Mouse (Mus musculus): ENCODE results near the gene Trio. TPM values are rescaled to one million over a fixed set of nuclear protein-coding genes. Genes with fewer than 3 reads are reported as not detected.

Trio gene
- polyA plus RNA-seq, 1 experiment from 2014 or later, result 5.1 TPM

- Histone ChIP-seq H3K27ac (ENCODE audit: low read depth) (no peak overlapping the region), H3K36me3 (replicated peaks; ENCODE audit: insufficient read depth, low read length) (peaks cover 20% of the 10 kb centered on the region)
- ATAC-seq, result no peak
These were observed 265.8 kb downstream of the Trio start for GRCm38 (mm10) chr15:27759890-27760289.

GRCm38 (mm10) chr15:27758680-27759079 is 267.0 kb downstream of the Trio start:
- no peak for DNase-seq
- 68% methylated on average over 6 of the region's 6 CpGs for WGBS (ENCODE audit: insufficient replicate concordance)
- H3K4me1 ChIP-seq (ENCODE audit: insufficient read depth), result no peaks in the 10 kb centered on the region
- peak overlapping the region; percentile 26; the same call in 1 of the 2 replicates for H3K27ac ChIP-seq (ENCODE audit: low read depth)
- no peaks in the 10 kb centered on the region for H3K9me3 ChIP-seq (ENCODE audit: low read length)
- H3K4me3 ChIP-seq (ENCODE audit: low read depth, low read length), result no peak overlapping the region
- no peaks in the 10 kb centered on the region for H3K27me3 ChIP-seq (ENCODE audit: insufficient read depth, low read length)
- H3K9ac ChIP-seq (replicated peaks), result no peak overlapping the region
- no peak for TF ChIP-seq EP300 (IDR thresholded peaks at IDR 0.05; ENCODE audit: low read depth)
- no peak for TF ChIP-seq CTCF (IDR thresholded peaks at IDR 0.05; ENCODE audit: low read depth)
- ATAC-seq, result no peak
- H3K36me3 ChIP-seq (replicated peaks; ENCODE audit: insufficient read depth, low read length), result peaks cover 26% of the 10 kb centered on the region
- H3K4me2 ChIP-seq (ENCODE audit: low read depth, low read length), result no peak overlapping the region

More at GRCm38 (mm10) chr15:27759890-27760289, 265.8 kb downstream of the Trio start:
- H3K4me3 ChIP-seq (ENCODE audit: low read depth, low read length), result no peak overlapping the region
- no peaks in the 10 kb centered on the region for H3K4me1 ChIP-seq (ENCODE audit: insufficient read depth)
- H3K27me3 ChIP-seq (ENCODE audit: insufficient read depth, low read length), result no peaks in the 10 kb centered on the region
- 82% methylated on average over 5 of the region's 5 CpGs for WGBS (ENCODE audit: insufficient replicate concordance)
- no peaks in the 10 kb centered on the region for H3K9me3 ChIP-seq (ENCODE audit: low read length)
- no peak overlapping the region for H3K4me2 ChIP-seq (ENCODE audit: low read depth, low read length)
- H3K9ac ChIP-seq (replicated peaks), result no peak overlapping the region
- DNase-seq, result no peak
- TF ChIP-seq CTCF (IDR thresholded peaks at IDR 0.05; ENCODE audit: low read depth) (no peak), EP300 (IDR thresholded peaks at IDR 0.05; ENCODE audit: low read depth) (no peak)

GRCm38 (mm10) chr15:27756426-27756825 is 269.2 kb downstream of the Trio start:
- WGBS (ENCODE audit: insufficient replicate concordance), result 88% methylated on average over 11 of the region's 11 CpGs
- H3K4me2 ChIP-seq (ENCODE audit: low read depth, low read length), result no peak overlapping the region
- H3K9me3 ChIP-seq (ENCODE audit: low read length), result no peaks in the 10 kb centered on the region
- no peak overlapping the region for H3K27ac ChIP-seq (ENCODE audit: low read depth)
- no peak overlapping the region for H3K9ac ChIP-seq (replicated peaks)
- H3K4me1 ChIP-seq (ENCODE audit: insufficient read depth), result no peaks in the 10 kb centered on the region
- no peaks in the 10 kb centered on the region for H3K27me3 ChIP-seq (ENCODE audit: insufficient read depth, low read length)
- no peak overlapping the region for H3K4me3 ChIP-seq (ENCODE audit: low read depth, low read length)
- H3K36me3 ChIP-seq (replicated peaks; ENCODE audit: insufficient read depth, low read length), result peaks cover 28% of the 10 kb centered on the region
- no peak for DNase-seq
- no peak for ATAC-seq
- no peak for TF ChIP-seq CTCF (IDR thresholded peaks at IDR 0.05; ENCODE audit: low read depth)
- TF ChIP-seq EP300 (IDR thresholded peaks at IDR 0.05; ENCODE audit: low read depth), result no peak

- H3K9ac ChIP-seq (replicated peaks), result no peak overlapping the region
- H3K36me3 ChIP-seq (replicated peaks; ENCODE audit: insufficient read depth, low read length), result peaks cover 28% of the 10 kb centered on the region
- no peak overlapping the region for H3K27ac ChIP-seq (ENCODE audit: low read depth)
- no peak overlapping the region for H3K4me3 ChIP-seq (ENCODE audit: low read depth, low read length)
- no peak for ATAC-seq
- TF ChIP-seq EP300 (IDR thresholded peaks at IDR 0.05; ENCODE audit: low read depth) (no peak), CTCF (IDR thresholded peaks at IDR 0.05; ENCODE audit: low read depth) (0 out of 2 replicates have a peak, but pooled peaks have one; percentile 8)
- H3K4me1 ChIP-seq (ENCODE audit: insufficient read depth), result no peaks in the 10 kb centered on the region
- no peak for DNase-seq
- 73% methylated on average over 7 of the region's 7 CpGs for WGBS (ENCODE audit: insufficient replicate concordance)
- no peaks in the 10 kb centered on the region for H3K27me3 ChIP-seq (ENCODE audit: insufficient read depth, low read length)
- H3K9me3 ChIP-seq (ENCODE audit: low read length), result no peaks in the 10 kb centered on the region
- no peak overlapping the region for H3K4me2 ChIP-seq (ENCODE audit: low read depth, low read length)
These were observed 270.9 kb downstream of the Trio start for GRCm38 (mm10) chr15:27754571-27755260.

DNA sequence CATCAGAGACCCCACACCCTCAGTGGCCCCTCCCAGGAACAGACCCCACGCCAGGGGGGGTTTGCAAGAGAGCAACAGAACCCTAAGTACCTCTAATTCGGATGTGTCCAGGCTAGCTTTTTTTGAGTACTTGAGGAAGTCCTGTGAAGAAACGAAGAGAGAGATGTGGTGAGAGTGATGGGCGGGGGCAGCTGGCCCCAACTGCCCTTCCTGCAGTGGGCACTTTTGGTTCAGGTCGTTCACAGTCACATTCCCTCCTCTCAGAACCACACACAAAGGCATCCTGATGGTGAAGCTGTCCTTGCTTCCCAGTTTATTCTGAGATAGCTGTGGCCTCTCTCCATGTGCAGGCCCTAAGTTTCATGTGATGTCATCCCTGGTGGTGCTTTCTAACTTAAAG is 271.7 kb downstream of the Trio start:
- no peak overlapping the region for H3K27ac ChIP-seq (ENCODE audit: low read depth)
- ATAC-seq, result no peak
- H3K9ac ChIP-seq (replicated peaks), result no peak overlapping the region
- no peak overlapping the region for H3K4me2 ChIP-seq (ENCODE audit: low read depth, low read length)
- H3K4me1 ChIP-seq (ENCODE audit: insufficient read depth), result no peaks in the 10 kb centered on the region
- peaks cover 32% of the 10 kb centered on the region for H3K36me3 ChIP-seq (replicated peaks; ENCODE audit: insufficient read depth, low read length)
- H3K4me3 ChIP-seq (ENCODE audit: low read depth, low read length), result no peak overlapping the region
- TF ChIP-seq CTCF (IDR thresholded peaks at IDR 0.05; ENCODE audit: low read depth) (no peak), EP300 (IDR thresholded peaks at IDR 0.05; ENCODE audit: low read depth) (no peak)
- DNase-seq, result no peak
- WGBS (ENCODE audit: insufficient replicate concordance), result 44% methylated on average over 5 of the region's 5 CpGs
- no peaks in the 10 kb centered on the region for H3K9me3 ChIP-seq (ENCODE audit: low read length)
- H3K27me3 ChIP-seq (ENCODE audit: insufficient read depth, low read length), result no peaks in the 10 kb centered on the region

DNA sequence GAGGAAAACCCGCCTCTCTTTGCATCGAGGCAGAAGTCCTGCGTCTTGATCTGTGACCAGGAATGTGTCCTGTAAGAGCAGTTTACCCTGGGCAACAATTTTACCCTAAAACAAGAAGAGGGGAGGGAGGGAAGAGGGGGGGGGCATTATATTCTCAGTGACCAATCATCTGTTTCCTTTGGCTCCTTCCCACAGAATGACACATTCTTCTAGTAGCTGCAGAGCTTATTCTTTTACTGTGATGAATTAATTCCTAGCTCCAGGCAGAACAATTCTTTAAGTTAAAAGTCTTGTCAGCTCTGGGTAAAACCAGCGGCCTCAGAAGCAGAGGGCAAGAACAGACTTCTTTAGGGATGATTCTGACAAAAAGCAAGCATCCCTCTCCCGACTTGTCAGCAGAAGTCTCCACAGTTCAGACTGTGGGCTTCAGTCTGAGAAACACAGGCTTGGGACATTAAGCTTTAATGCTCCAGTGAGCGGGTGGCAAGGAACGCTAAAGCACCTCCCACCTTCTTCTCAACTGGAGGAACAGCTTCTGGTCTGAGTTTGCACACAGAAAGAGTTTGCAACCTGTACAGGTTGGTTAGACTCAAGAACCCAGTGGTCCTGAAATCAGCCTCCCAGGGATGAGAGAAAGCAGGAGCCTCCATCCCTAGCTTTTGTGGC is 272.8 kb downstream of the Trio start:
- Histone ChIP-seq H3K36me3 (replicated peaks; ENCODE audit: insufficient read depth, low read length) (peaks cover 37% of the 10 kb centered on the region), H3K27ac (ENCODE audit: low read depth) (no peak overlapping the region), H3K9me3 (ENCODE audit: low read length) (no peaks in the 10 kb centered on the region), H3K9ac (replicated peaks) (no peak overlapping the region), H3K27me3 (ENCODE audit: insufficient read depth, low read length) (no peaks in the 10 kb centered on the region), H3K4me3 (ENCODE audit: low read depth, low read length) (no peak overlapping the region), H3K4me2 (ENCODE audit: low read depth, low read length) (no peak overlapping the region), H3K4me1 (ENCODE audit: insufficient read depth) (no peaks in the 10 kb centered on the region)
- DNase-seq (no peak), ATAC-seq (no peak)
- WGBS (ENCODE audit: insufficient replicate concordance), result 83% methylated on average over 7 of the region's 7 CpGs
- TF ChIP-seq EP300 (IDR thresholded peaks at IDR 0.05; ENCODE audit: low read depth), result no peak
- no peak for TF ChIP-seq CTCF (IDR thresholded peaks at IDR 0.05; ENCODE audit: low read depth)

Measured in liver, postnatal 0 days (tissue).